Mouse (Mus musculus): ENCODE results near the gene Spata17. TPM values are rescaled to one million over a fixed set of nuclear protein-coding genes. Genes with fewer than 3 reads are reported as not detected.

Spata17 gene
- 1.5 and 1.6 TPM in 2 replicates for polyA plus RNA-seq (2015; fragmentation: Nextera tagmentation; extraction: Ambion mirVana)

GRCm38 (mm10) chr1:187215181-187216116, at the start of gene Spata17, which contains the start of gene Gpatch2:
Spata17 (minus strand) TSS chr1:187215465.
Gpatch2 (plus strand) TSS chr1:187215508.
- peak; percentile 87 for ATAC-seq (ENCODE audit: borderline replicate concordance, extremely low read depth, low FRiP score, low TSS enrichment)
- peak within 1 kb of the TSS; percentile 78 for H3K9ac ChIP-seq
- peak within 1 kb of the TSS; percentile 81 for H3K4me3 ChIP-seq
- H3K36me3 ChIP-seq, result no peaks in the 10 kb centered on the region
- H3K4me2 ChIP-seq, result peak within 1 kb of the TSS; percentile 77
- H3K27ac ChIP-seq, result peak within 1 kb of the TSS; percentile 65
- no peaks in the 10 kb centered on the region for H3K9me3 ChIP-seq
- WGBS, result 1% methylated on average over 58 of the region's 58 CpGs
- peaks cover 15% of the 10 kb centered on the region; the same call in 1 of the 2 replicates for H3K4me1 ChIP-seq
- no peaks in the 10 kb centered on the region for H3K27me3 ChIP-seq

- Histone ChIP-seq H3K4me2 (no peak overlapping the region), H3K9me3 (no peaks in the 10 kb centered on the region), H3K9ac (no peak overlapping the region), H3K27ac (no peak overlapping the region), H3K4me3 (no peak overlapping the region), H3K27me3 (no peaks in the 10 kb centered on the region), H3K4me1 (no peaks in the 10 kb centered on the region), H3K36me3 (no peaks in the 10 kb centered on the region)
- WGBS, result 81% methylated on average over 4 of the region's 4 CpGs
- ATAC-seq (ENCODE audit: borderline replicate concordance, extremely low read depth, low FRiP score, low TSS enrichment), result no peak
These were observed 43.5 kb upstream of the Spata17 start for GRCm38 (mm10) chr1:187258756-187259155.

- no peaks in the 10 kb centered on the region for H3K36me3 ChIP-seq
- H3K4me3 ChIP-seq, result no peak overlapping the region
- no peak for ATAC-seq (ENCODE audit: borderline replicate concordance, extremely low read depth, low FRiP score, low TSS enrichment)
- 85% methylated on average over 1 of the region's 1 CpGs for WGBS
- no peak overlapping the region for H3K27ac ChIP-seq
- no peaks in the 10 kb centered on the region for H3K9me3 ChIP-seq
- H3K9ac ChIP-seq, result no peak overlapping the region
- no peak overlapping the region for H3K4me2 ChIP-seq
- no peaks in the 10 kb centered on the region for H3K27me3 ChIP-seq
- H3K4me1 ChIP-seq, result no peaks in the 10 kb centered on the region
These were observed 35.5 kb upstream of the Spata17 start for GRCm38 (mm10) chr1:187250741-187251262.

GRCm38 (mm10) chr1:187244734-187245133, 29.5 kb upstream of the Spata17 start:
- no peak overlapping the region for H3K27ac ChIP-seq

GRCm38 (mm10) chr1:187241329-187241728, 26.1 kb upstream of the Spata17 start:
- H3K27me3 ChIP-seq, result no peaks in the 10 kb centered on the region
- no peak overlapping the region for H3K4me3 ChIP-seq
- H3K27ac ChIP-seq, result no peak overlapping the region
- no peaks in the 10 kb centered on the region for H3K4me1 ChIP-seq
- 84% methylated on average over 5 of the region's 5 CpGs for WGBS
- no peak overlapping the region for H3K4me2 ChIP-seq
- H3K9ac ChIP-seq, result no peak overlapping the region
- no peaks in the 10 kb centered on the region for H3K36me3 ChIP-seq
- ATAC-seq (ENCODE audit: borderline replicate concordance, extremely low read depth, low FRiP score, low TSS enrichment), result no peak
- H3K9me3 ChIP-seq, result no peaks in the 10 kb centered on the region

More at GRCm38 (mm10) chr1:187244734-187245133, 29.5 kb upstream of the Spata17 start:
- no peaks in the 10 kb centered on the region for H3K9me3 ChIP-seq
- WGBS, result 78% methylated on average over 5 of the region's 5 CpGs
- H3K36me3 ChIP-seq, result no peaks in the 10 kb centered on the region
- no peak overlapping the region for H3K4me3 ChIP-seq
- H3K27me3 ChIP-seq, result no peaks in the 10 kb centered on the region
- ATAC-seq (ENCODE audit: borderline replicate concordance, extremely low read depth, low FRiP score, low TSS enrichment), result no peak
- H3K4me2 ChIP-seq, result no peak overlapping the region
- no peaks in the 10 kb centered on the region for H3K4me1 ChIP-seq
- no peak overlapping the region for H3K9ac ChIP-seq

GRCm38 (mm10) chr1:187240304-187240703, 25.0 kb upstream of the Spata17 start:
- no peak overlapping the region for H3K27ac ChIP-seq
- H3K9ac ChIP-seq, result no peak overlapping the region
- no peak overlapping the region for H3K4me3 ChIP-seq
- no peak overlapping the region for H3K4me2 ChIP-seq
- no peak for ATAC-seq (ENCODE audit: borderline replicate concordance, extremely low read depth, low FRiP score, low TSS enrichment)
- no peaks in the 10 kb centered on the region for H3K27me3 ChIP-seq
- 87% methylated on average over 3 of the region's 3 CpGs for WGBS
- H3K9me3 ChIP-seq, result no peaks in the 10 kb centered on the region
- H3K36me3 ChIP-seq, result no peaks in the 10 kb centered on the region
- H3K4me1 ChIP-seq, result no peaks in the 10 kb centered on the region

GRCm38 (mm10) chr1:187238061-187238460, 22.8 kb upstream of the Spata17 start:
- no peak overlapping the region for H3K27ac ChIP-seq
- no peaks in the 10 kb centered on the region for H3K27me3 ChIP-seq
- no peak for ATAC-seq (ENCODE audit: borderline replicate concordance, extremely low read depth, low FRiP score, low TSS enrichment)
- no peaks in the 10 kb centered on the region for H3K9me3 ChIP-seq
- H3K36me3 ChIP-seq, result peaks cover 10% of the 10 kb centered on the region
- H3K4me1 ChIP-seq, result no peaks in the 10 kb centered on the region
- WGBS, result 95% methylated on average over 4 of the region's 4 CpGs
- no peak overlapping the region for H3K4me3 ChIP-seq
- H3K4me2 ChIP-seq, result no peak overlapping the region
- no peak overlapping the region for H3K9ac ChIP-seq

- 72% methylated on average over 6 of the region's 6 CpGs for WGBS
- Histone ChIP-seq H3K9me3 (no peaks in the 10 kb centered on the region), H3K4me2 (no peak overlapping the region), H3K9ac (no peak overlapping the region), H3K27ac (no peak overlapping the region), H3K27me3 (no peaks in the 10 kb centered on the region), H3K36me3 (peaks cover 10% of the 10 kb centered on the region), H3K4me1 (no peaks in the 10 kb centered on the region), H3K4me3 (no peak overlapping the region)
- ATAC-seq (ENCODE audit: borderline replicate concordance, extremely low read depth, low FRiP score, low TSS enrichment), result no peak
These were observed 21.0 kb upstream of the Spata17 start for GRCm38 (mm10) chr1:187236296-187236695.

- no peak overlapping the region for H3K27ac ChIP-seq
These were observed 19.9 kb upstream of the Spata17 start for GRCm38 (mm10) chr1:187235161-187235560.

GRCm38 (mm10) chr1:187232996-187233615, 17.8 kb upstream of the Spata17 start:
- no peak overlapping the region for H3K9ac ChIP-seq
- no peak overlapping the region for H3K27ac ChIP-seq
- no peak for ATAC-seq (ENCODE audit: borderline replicate concordance, extremely low read depth, low FRiP score, low TSS enrichment)
- 73% methylated on average over 7 of the region's 7 CpGs for WGBS
- H3K27me3 ChIP-seq, result no peaks in the 10 kb centered on the region
- H3K4me2 ChIP-seq, result no peak overlapping the region; the same call in 1 of the 2 replicates
- 0 out of 2 replicates have a peak, but pooled peaks cover 8% of the 10 kb centered on the region for H3K4me1 ChIP-seq
- H3K4me3 ChIP-seq, result no peak overlapping the region
- peaks cover 14% of the 10 kb centered on the region for H3K36me3 ChIP-seq
- H3K9me3 ChIP-seq, result no peaks in the 10 kb centered on the region

More at GRCm38 (mm10) chr1:187235161-187235560, 19.9 kb upstream of the Spata17 start:
- Histone ChIP-seq H3K4me2 (no peak overlapping the region), H3K4me1 (no peaks in the 10 kb centered on the region), H3K9ac (no peak overlapping the region), H3K27me3 (no peaks in the 10 kb centered on the region), H3K36me3 (peaks cover 10% of the 10 kb centered on the region), H3K4me3 (no peak overlapping the region), H3K9me3 (no peaks in the 10 kb centered on the region)
- no peak for ATAC-seq (ENCODE audit: borderline replicate concordance, extremely low read depth, low FRiP score, low TSS enrichment)
- 88% methylated on average over 3 of the region's 3 CpGs for WGBS

GRCm38 (mm10) chr1:187232196-187232955, 17.1 kb upstream of the Spata17 start:
- no peak overlapping the region; the same call in 1 of the 2 replicates for H3K4me2 ChIP-seq
- no peaks in the 10 kb centered on the region for H3K27me3 ChIP-seq
- H3K4me1 ChIP-seq, result 0 out of 2 replicates have a peak, but pooled peaks cover 8% of the 10 kb centered on the region
- 55% methylated on average over 14 of the region's 14 CpGs for WGBS
- H3K4me3 ChIP-seq, result no peak overlapping the region
- ATAC-seq (ENCODE audit: borderline replicate concordance, extremely low read depth, low FRiP score, low TSS enrichment), result no peak
- H3K27ac ChIP-seq, result no peak overlapping the region
- no peaks in the 10 kb centered on the region for H3K9me3 ChIP-seq
- peaks cover 14% of the 10 kb centered on the region for H3K36me3 ChIP-seq
- H3K9ac ChIP-seq, result no peak overlapping the region

All from lung, embryonic 15.5 days (tissue).